Mouse (Mus musculus): ENCODE results near the gene Tmem215.

GRCm38 (mm10) chr4:40433379-40433778 lies 38.6 kb upstream of the Tmem215 start:
- no peak for TF ChIP-seq GATA2 (IDR thresholded peaks at IDR 0.05; ENCODE audit: borderline replicate concordance, low read depth, low read length)
- TF ChIP-seq CTCF (IDR thresholded peaks at IDR 0.05; ENCODE audit: low read depth, low read length): no peak
- no peak for TF ChIP-seq POLR2AphosphoS5 (IDR thresholded peaks at IDR 0.05; ENCODE audit: insufficient replicate concordance, low read depth, low read length)

All from G1E (cell line).